ENCODE assay signal across 11 mouse cellular contexts in the genomic region with DNA sequence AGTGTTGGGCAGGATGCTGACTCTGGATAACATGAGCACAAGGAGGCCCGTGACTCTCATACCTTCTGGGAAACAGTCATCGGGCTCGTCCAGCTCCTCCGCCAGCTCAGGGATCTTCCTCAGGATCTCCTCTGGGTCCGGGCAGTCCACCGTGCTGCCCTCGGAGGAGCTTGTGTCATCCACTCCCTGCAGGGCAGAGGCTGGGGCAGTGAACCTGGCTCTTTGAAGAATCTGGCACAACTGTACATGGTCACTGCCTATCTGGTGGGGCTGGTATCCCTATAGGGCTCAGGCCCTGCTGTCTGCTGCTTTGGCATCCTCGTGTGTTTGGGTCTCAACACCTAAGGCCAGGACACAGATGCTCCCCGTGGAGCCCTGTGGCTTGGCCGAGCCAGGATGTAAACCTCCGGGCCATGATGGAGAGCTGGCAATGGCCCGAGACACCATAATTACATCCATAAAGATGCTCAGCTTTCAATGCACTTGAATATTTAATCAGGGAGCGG. TPM values are rescaled to one million over a fixed set of nuclear protein-coding genes. Genes with fewer than 3 reads are reported as not detected.
DNase-seq lines count a peak whose midpoint lies in the region; ATAC-seq and TF ChIP-seq lines count a peak whose summit lies in the region.
"Had no signal": no experiment of that assay in that cellular context is flagged by ENCODE, and none has a peak within 500 bp of the region (broad histone marks: within the 10 kb centered on the region; RNA-seq: fewer than 3 reads in every experiment).

No protein-coding gene starts in this region.

- no peaks in the 10 kb centered on the region for H3K36me3 ChIP-seq in heart, embryonic 15.5 days
- H3K36me3 ChIP-seq in stomach, embryonic 14.5 days (ENCODE audit: control insufficient read depth, insufficient read depth, low read length), result no peaks in the 10 kb centered on the region
- no peaks in the 10 kb centered on the region for H3K36me3 ChIP-seq in stomach, postnatal 0 days (ENCODE audit: control insufficient read depth, insufficient read depth, low read length)

- intact Hi-C loops in heart, postnatal 10 days (cut with DNase I), result no loop called here

- no peak for DNase-seq in cerebellum, postnatal 36 days
- no peak for DNase-seq in heart, postnatal 10 days
- DNase-seq in stomach, postnatal 0 days (ENCODE audit: low spot score), result no peak
- no peak for DNase-seq in ovary, adult 18-20 months (ENCODE audit: low spot score)
- no peak for DNase-seq in right cerebral cortex, postnatal 10 days (ENCODE audit: low spot score in 2 of 2)
- DNase-seq: thymus, adult 2 months had no signal

- H3K27me3 ChIP-seq in heart, embryonic 15.5 days, result peaks cover 21% of the 10 kb centered on the region
- H3K27me3 ChIP-seq in stomach, embryonic 14.5 days (ENCODE audit: control insufficient read depth, insufficient read depth, low read length), result no peaks in the 10 kb centered on the region
- H3K27me3 ChIP-seq in stomach, postnatal 0 days (ENCODE audit: control insufficient read depth, insufficient read depth, low read length), result no peaks in the 10 kb centered on the region

- ATAC-seq in cerebellum, adult (ENCODE audit: insufficient number of reproducible peaks, low FRiP score, low TSS enrichment), result 0 out of 2 replicates have a peak, but pooled peaks have one; percentile 17
- no peak for ATAC-seq in heart, embryonic 15.5 days (replicated peaks; ENCODE audit: insufficient number of reproducible peaks, insufficient read depth, low FRiP score, low read depth)
- ATAC-seq in stomach, embryonic 14.5 days (ENCODE audit: insufficient number of reproducible peaks, insufficient read depth, low FRiP score, low read depth), result 0 out of 2 replicates have a peak, but pooled peaks have one; percentile 6
- no peak for ATAC-seq in stomach, postnatal 0 days (ENCODE audit: low FRiP score, low TSS enrichment)

- H3K4me1 ChIP-seq in heart, embryonic 15.5 days (replicated peaks), result peaks cover 46% of the 10 kb centered on the region
- H3K4me1 ChIP-seq in stomach, embryonic 14.5 days (ENCODE audit: control insufficient read depth, insufficient read depth, low read length), result 0 out of 2 replicates have a peak, but pooled peaks cover 2% of the 10 kb centered on the region
- no peaks in the 10 kb centered on the region for H3K4me1 ChIP-seq in stomach, postnatal 0 days (replicated peaks; ENCODE audit: control insufficient read depth, insufficient read depth)

- H3K27ac ChIP-seq in heart, embryonic 15.5 days, result peak overlapping the region; percentile 90
- no peak overlapping the region for H3K27ac ChIP-seq in stomach, embryonic 14.5 days (ENCODE audit: low read length)
- H3K27ac ChIP-seq in stomach, postnatal 0 days (replicated peaks), result no peak overlapping the region
- H3K27ac ChIP-seq: kidney, postnatal 0 days had no signal

- TF ChIP-seq EP300 in stomach, postnatal 0 days (optimal IDR thresholded peaks at IDR 0.05), result no peak

- TF ChIP-seq CTCF in stomach, postnatal 0 days (IDR thresholded peaks at IDR 0.05; ENCODE audit: low read depth), result no peak

- peak overlapping the region; percentile 45 for H3K4me2 ChIP-seq in heart, embryonic 15.5 days
- no peak overlapping the region for H3K4me2 ChIP-seq in stomach, embryonic 14.5 days (replicated peaks; ENCODE audit: low read depth, low read length)
- no peak overlapping the region for H3K4me2 ChIP-seq in stomach, postnatal 0 days (replicated peaks; ENCODE audit: low read depth)
- H3K4me2 ChIP-seq: midbrain, embryonic 11.5 days had no signal

- no peaks in the 10 kb centered on the region for H3K9me3 ChIP-seq in heart, embryonic 15.5 days (replicated peaks)
- H3K9me3 ChIP-seq in stomach, embryonic 14.5 days (ENCODE audit: control insufficient read depth, low read depth, low read length), result no peaks in the 10 kb centered on the region
- no peaks in the 10 kb centered on the region for H3K9me3 ChIP-seq in stomach, postnatal 0 days (ENCODE audit: control insufficient read depth, low read length)

- no peak overlapping the region for H3K4me3 ChIP-seq in heart, embryonic 15.5 days
- no peak overlapping the region for H3K4me3 ChIP-seq in stomach, embryonic 14.5 days (ENCODE audit: low read depth, low read length)
- no peak overlapping the region for H3K4me3 ChIP-seq in stomach, postnatal 0 days (ENCODE audit: low read depth, low read length)

- H3K9ac ChIP-seq in heart, embryonic 15.5 days, result no peak overlapping the region
- H3K9ac ChIP-seq in stomach, embryonic 14.5 days (replicated peaks; ENCODE audit: low read depth, low read length), result no peak overlapping the region
- H3K9ac ChIP-seq in stomach, postnatal 0 days (ENCODE audit: low read length), result no peak overlapping the region

- WGBS in heart, embryonic 15.5 days, result 57% methylated on average over 13 of the region's 13 CpGs
- 73% methylated on average over 13 of the region's 13 CpGs for WGBS in stomach, embryonic 14.5 days
- 78% methylated on average over 13 of the region's 13 CpGs for WGBS in stomach, postnatal 0 days

RNA-seq across cellular contexts. Expression of gene Scn5a, which starts 52.6 kb away (rescaled TPM):
- 7.0 and 9.0 TPM in 2 replicates for polyA plus RNA-seq in heart, embryonic 15.5 days (2015; fragmentation: Nextera tagmentation; extraction: Ambion mirVana)
- total RNA-seq in heart, postnatal 10 days (2021), result 100 to 1,000 TPM; 124 to 128 TPM
- polyA plus RNA-seq in stomach, embryonic 14.5 days (2014; fragmentation: Nextera tagmentation; extraction: Ambion mirVana), result 0.10 and 0.25 TPM in 2 replicates
- 0.10 and 0.18 TPM in 2 replicates for polyA plus RNA-seq in stomach, postnatal 0 days (2015; fragmentation: Nextera tagmentation; extraction: Ambion mirVana)

Comparison
In these comparisons a context has a peak if more than half of its experiments do, and no peak if none do; other contexts are left out.
1. ATAC-seq: peak in cerebellum, adult (single experiment) and stomach, embryonic 14.5 days (single experiment); none in heart, embryonic 15.5 days (single experiment) and stomach, postnatal 0 days (single experiment).